In genomic region chr10:39640817-39641226, GRCm38 (mm10) we compare ENCODE assay signal across 7 mouse cellular contexts. TPM values are rescaled to one million over a fixed set of nuclear protein-coding genes. Genes with fewer than 3 reads are reported as not detected.
DNase-seq lines count a peak whose midpoint lies in the region; ATAC-seq lines count a peak whose summit lies in the region.

No protein-coding gene starts in this region.

- no peaks in the 10 kb centered on the region for H3K27me3 ChIP-seq in hindbrain, embryonic 13.5 days

- WGBS in hindbrain, embryonic 13.5 days = 17% methylated on average over 4 of the region's 4 CpGs

- H3K27ac ChIP-seq in hindbrain, embryonic 13.5 days = peak overlapping the region; percentile 45; the same call in 1 of the 2 replicates

- H3K4me3 ChIP-seq in hindbrain, embryonic 13.5 days = no peak overlapping the region

- DNase-seq in left cerebral cortex, postnatal 4 days = peak; percentile 70
- DNase-seq in left cerebral cortex, adult 9 months (ENCODE audit: low spot score in 2 of 2) = no peak
- DNase-seq in cerebellum, postnatal 25 days = peak; percentile 20 to 44
- DNase-seq in thymus, postnatal 14 days = no peak

- H3K9me3 ChIP-seq in hindbrain, embryonic 13.5 days = no peaks in the 10 kb centered on the region

- ATAC-seq in hindbrain, embryonic 13.5 days (ENCODE audit: low FRiP score) = peak; percentile 64
- ATAC-seq in megakaryocyte-erythroid progenitor cell, adult 5-6 weeks (replicated peaks; ENCODE audit: low FRiP score, low TSS enrichment, poor library complexity, severe bottlenecking) = peak; percentile 44; the same call in 1 of the 2 replicates
- ATAC-seq in megakaryocyte progenitor cell, adult 5-6 weeks (replicated peaks; ENCODE audit: poor library complexity) = no peak

- H3K4me2 ChIP-seq in hindbrain, embryonic 13.5 days = no peak overlapping the region

- H3K9ac ChIP-seq in hindbrain, embryonic 13.5 days = no peak overlapping the region

- peaks cover 28% of the 10 kb centered on the region for H3K4me1 ChIP-seq in hindbrain, embryonic 13.5 days (replicated peaks)

- intact Hi-C loops in left cerebral cortex, postnatal 4 days (cut with DNase I) = no loop called here

- H3K36me3 ChIP-seq in hindbrain, embryonic 13.5 days = peaks cover 5% of the 10 kb centered on the region; the same call in 1 of the 2 replicates

RNA-seq across cellular contexts. Expression of gene Traf3ip2, which starts 28.1 kb away (rescaled TPM):
- 1 to 10 TPM in 1 of 2 experiments, under 1 TPM in 1; 0.52 to 1.5 TPM for total RNA-seq in left cerebral cortex, postnatal 4 days (2021)
- 8.6 TPM in 2 replicates for polyA plus RNA-seq in hindbrain, embryonic 13.5 days (2015; fragmentation: Nextera tagmentation; extraction: Ambion mirVana)
- total RNA-seq in megakaryocyte-erythroid progenitor cell, adult 5-6 weeks (2014; fragmentation: Nextera tagmentation) = 1.9 and 4.2 TPM in 2 replicates
- 0.42 and 0.80 TPM in 2 replicates for total RNA-seq in megakaryocyte-erythroid progenitor cell, adult 5-6 weeks (2017)
- 11.2 and 11.6 TPM in 2 replicates for total RNA-seq in megakaryocyte progenitor cell, adult 5-6 weeks (2015)
- total RNA-seq in megakaryocyte progenitor cell, adult 5-6 weeks (2017) = 1.5 and 4.3 TPM in 2 replicates

Comparison
In these comparisons a context has a peak if more than half of its experiments do, and no peak if none do; other contexts are left out.
1. DNase-seq: peak in left cerebral cortex, postnatal 4 days (single experiment) and cerebellum, postnatal 25 days (2 of 2); none in left cerebral cortex, adult 9 months (0 of 2) and thymus, postnatal 14 days (single experiment).